Mouse (Mus musculus) intestine, embryonic 14.5 days (tissue): ENCODE data around the gene Adamts17. TPM values are rescaled to one million over a fixed set of nuclear protein-coding genes. Genes with fewer than 3 reads are reported as not detected.

Source experiments
- ATAC-seq: fragments of 200-750 bp; cut with Nextera tagmentation; replicated peaks from 2 replicates; pipeline ENCODE4 v1.8.0; 2017; ENCODE audit warnings: low read depth, moderate number of reproducible peaks, moderate TSS enrichment, moderate library complexity; ENCODE audit not compliant: low FRiP score, low TSS enrichment
- DNase-seq: peaks from one replicate; pipeline ENCODE4 v3.0.0-alpha.2; 2018; ENCODE audit warnings: low spot score
- H3K27ac ChIP-seq: fragments of 300-500 bp; sonication (generic); 2 replicates; pipeline ENCODE4 v1.5.1; 2014; ENCODE audit warnings: low read depth, mild to moderate bottlenecking, control low read depth
- H3K27me3 ChIP-seq: fragments of 300-500 bp; sonication (generic); replicated peaks from 2 replicates; pipeline ENCODE4 v1.6.1; 2014; ENCODE audit warnings: low read length, control low read depth; ENCODE audit not compliant: control insufficient read depth, insufficient read depth
- H3K36me3 ChIP-seq: fragments of 300-500 bp; sonication (generic); 2 replicates; pipeline ENCODE4 v1.6.1; 2014; ENCODE audit warnings: low read length, control low read depth; ENCODE audit not compliant: control insufficient read depth, insufficient read depth
- H3K4me1 ChIP-seq: fragments of 300-500 bp; sonication (generic); replicated peaks from 2 replicates; pipeline ENCODE4 v1.6.1; 2014; ENCODE audit warnings: low read length, control low read depth, mixed read lengths; ENCODE audit not compliant: control insufficient read depth, insufficient read depth
- H3K4me2 ChIP-seq: fragments of 300-500 bp; sonication (generic); 2 replicates; pipeline ENCODE4 v1.6.1; 2014; ENCODE audit warnings: low read length
- H3K4me3 ChIP-seq: fragments of 300-500 bp; sonication (generic); 2 replicates; pipeline ENCODE4 v1.5.1; 2014; ENCODE audit warnings: low read depth, low read length, control low read depth, mixed read lengths
- H3K9ac ChIP-seq: fragments of 300-500 bp; sonication (generic); 2 replicates; pipeline ENCODE4 v1.6.1; 2014; ENCODE audit warnings: mild to moderate bottlenecking, low read length
- H3K9me3 ChIP-seq: fragments of 300-500 bp; sonication (generic); 2 replicates; pipeline ENCODE4 v1.6.1; 2016; ENCODE audit warnings: low read length, control low read depth; ENCODE audit not compliant: control insufficient read depth
- WGBS: fragments of 180-500 bp; shearing (Covaris S2); extraction: QIAGEN DNeasy Blood & Tissue Kit; methylation state at CpG from one replicate; pipeline ENCODE4 v1.1.7; 2014; 5-methylcytosine and 5-hydroxymethylcytosine counted together
- polyA plus RNA-seq: library from polyadenylated mRNA; unstranded; fragments of >200 nt; fragmentation: Nextera tagmentation; extraction: Ambion mirVana; gene quantifications from 2 replicates; pipeline ENCODE4 v1.2.1, GENCODE M21; 2014

Adamts17 gene
- polyA plus RNA-seq, 1 experiment from 2014 or later, result 6.7 TPM

DNA sequence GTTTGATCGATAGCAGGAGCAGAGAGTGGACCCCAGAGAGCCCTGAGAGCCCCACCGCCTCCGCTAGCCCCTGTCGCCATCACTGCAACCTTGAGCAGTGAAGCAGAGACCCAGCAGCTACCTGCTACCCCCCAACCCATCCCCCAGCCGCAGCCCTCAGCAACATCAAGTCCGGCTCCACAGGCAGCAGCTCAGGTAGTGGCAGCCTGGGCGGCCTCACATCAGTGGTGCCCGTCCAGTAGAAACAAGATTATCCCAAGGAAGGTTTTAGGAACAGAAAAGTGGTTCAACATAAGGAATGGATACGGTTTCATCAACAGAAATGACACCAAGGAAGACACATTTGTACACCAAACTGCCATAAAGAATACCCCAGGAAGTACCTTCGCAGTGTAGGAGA is 243.2 kb downstream of the Adamts17 start:
- no peaks in the 10 kb centered on the region for H3K27me3 ChIP-seq
- H3K4me3 ChIP-seq, result no peak overlapping the region
- H3K4me2 ChIP-seq, result no peak overlapping the region
- no peaks in the 10 kb centered on the region for H3K36me3 ChIP-seq
- DNase-seq (no peak), ATAC-seq (no peak)
- H3K9me3 ChIP-seq, result no peaks in the 10 kb centered on the region
- H3K9ac ChIP-seq, result no peak overlapping the region
- H3K4me1 ChIP-seq, result no peaks in the 10 kb centered on the region
- WGBS, result 91% methylated on average over 10 of the region's 10 CpGs
- H3K27ac ChIP-seq, result no peak overlapping the region

DNA sequence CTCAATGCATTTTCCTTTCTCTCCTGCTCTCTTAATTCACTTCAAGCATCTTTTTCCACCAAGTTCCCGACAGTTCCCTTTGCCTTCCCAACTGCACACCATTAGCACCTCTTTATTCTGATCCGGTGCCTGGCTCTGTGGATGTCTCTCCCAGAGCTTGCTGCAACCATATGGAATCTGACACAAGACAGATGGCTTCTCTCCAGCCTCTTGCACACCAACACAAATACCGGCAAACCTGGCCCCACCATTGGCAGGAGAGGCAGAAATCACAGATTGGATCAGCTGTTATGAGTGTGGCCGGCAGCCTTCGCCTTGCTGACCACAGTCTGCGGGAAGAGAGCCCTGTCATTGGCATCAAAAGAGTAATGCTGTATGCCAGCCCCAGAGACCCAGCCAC is 248.2 kb downstream of the Adamts17 start:
- WGBS, result 52% methylated on average over 6 of the region's 6 CpGs
- H3K9me3 ChIP-seq, result no peaks in the 10 kb centered on the region
- H3K4me2 ChIP-seq, result no peak overlapping the region
- H3K36me3 ChIP-seq, result no peaks in the 10 kb centered on the region
- no peaks in the 10 kb centered on the region for H3K4me1 ChIP-seq
- H3K27me3 ChIP-seq, result no peaks in the 10 kb centered on the region
- H3K27ac ChIP-seq, result no peak overlapping the region
- ATAC-seq (no peak), DNase-seq (no peak)
- H3K9ac ChIP-seq, result no peak overlapping the region
- H3K4me3 ChIP-seq, result no peak overlapping the region

DNA sequence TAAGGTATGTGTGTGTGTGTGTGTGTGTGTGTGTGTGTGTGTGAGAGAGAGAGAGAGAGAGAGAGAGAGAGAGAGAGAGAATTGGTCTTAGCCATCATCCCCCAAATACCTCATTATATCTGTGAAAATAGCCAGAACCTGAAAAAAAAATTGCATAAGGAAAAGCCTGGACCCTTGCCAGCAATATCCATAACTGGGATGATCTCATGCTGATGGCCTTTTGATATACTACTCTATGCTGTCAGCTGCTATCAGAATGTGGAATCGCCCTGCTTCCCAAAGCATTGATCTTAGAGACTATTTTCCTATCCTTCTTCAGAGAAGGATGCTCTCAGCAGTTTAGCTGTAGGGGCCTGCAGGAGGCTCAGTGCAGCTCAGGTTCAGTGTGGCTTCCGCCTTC is 257.6 kb downstream of the Adamts17 start:
- ATAC-seq (no peak), DNase-seq (no peak)
- H3K9ac ChIP-seq, result no peak overlapping the region
- H3K27ac ChIP-seq, result no peak overlapping the region
- H3K4me2 ChIP-seq, result no peak overlapping the region
- H3K27me3 ChIP-seq, result no peaks in the 10 kb centered on the region
- 71% methylated on average over 2 of the region's 2 CpGs for WGBS
- no peak overlapping the region for H3K4me3 ChIP-seq
- no peaks in the 10 kb centered on the region for H3K9me3 ChIP-seq
- H3K36me3 ChIP-seq, result no peaks in the 10 kb centered on the region
- 0 out of 2 replicates have a peak, but pooled peaks cover 3% of the 10 kb centered on the region for H3K4me1 ChIP-seq

DNA sequence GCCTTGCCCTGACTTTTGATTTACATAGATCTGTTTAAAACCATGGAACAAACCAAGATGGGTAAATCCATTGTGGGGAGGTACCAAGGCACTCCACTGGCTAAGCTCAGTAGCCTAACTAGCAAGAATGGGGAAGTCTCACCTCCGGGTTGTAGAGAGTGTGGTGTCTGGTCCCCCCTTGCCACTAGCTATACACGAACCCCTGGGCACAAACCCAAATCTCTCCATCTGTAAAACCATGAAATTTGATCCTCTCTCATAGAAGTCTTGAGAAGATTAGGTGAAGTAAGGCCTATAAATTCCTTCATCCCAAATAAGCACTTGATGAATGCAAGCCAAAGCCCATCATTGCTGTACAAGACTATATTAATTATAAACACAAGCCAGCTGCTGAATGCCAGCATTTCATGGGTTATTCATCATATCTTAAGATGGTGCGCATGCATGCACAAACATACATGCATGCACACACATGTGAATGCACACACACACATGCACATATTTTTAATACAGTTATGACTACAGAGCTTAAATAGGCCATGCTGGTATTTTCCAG is 262.0 kb downstream of the Adamts17 start:
- H3K9ac ChIP-seq, result no peak overlapping the region
- WGBS, result 64% methylated on average over 3 of the region's 3 CpGs
- ATAC-seq, result no peak
- no peak for DNase-seq
- H3K36me3 ChIP-seq, result no peaks in the 10 kb centered on the region
- 0 out of 2 replicates have a peak, but pooled peaks cover 2% of the 10 kb centered on the region for H3K4me1 ChIP-seq
- no peaks in the 10 kb centered on the region for H3K27me3 ChIP-seq
- H3K9me3 ChIP-seq, result no peaks in the 10 kb centered on the region
- no peak overlapping the region for H3K4me3 ChIP-seq
- H3K4me2 ChIP-seq, result no peak overlapping the region
- no peak overlapping the region for H3K27ac ChIP-seq

DNA sequence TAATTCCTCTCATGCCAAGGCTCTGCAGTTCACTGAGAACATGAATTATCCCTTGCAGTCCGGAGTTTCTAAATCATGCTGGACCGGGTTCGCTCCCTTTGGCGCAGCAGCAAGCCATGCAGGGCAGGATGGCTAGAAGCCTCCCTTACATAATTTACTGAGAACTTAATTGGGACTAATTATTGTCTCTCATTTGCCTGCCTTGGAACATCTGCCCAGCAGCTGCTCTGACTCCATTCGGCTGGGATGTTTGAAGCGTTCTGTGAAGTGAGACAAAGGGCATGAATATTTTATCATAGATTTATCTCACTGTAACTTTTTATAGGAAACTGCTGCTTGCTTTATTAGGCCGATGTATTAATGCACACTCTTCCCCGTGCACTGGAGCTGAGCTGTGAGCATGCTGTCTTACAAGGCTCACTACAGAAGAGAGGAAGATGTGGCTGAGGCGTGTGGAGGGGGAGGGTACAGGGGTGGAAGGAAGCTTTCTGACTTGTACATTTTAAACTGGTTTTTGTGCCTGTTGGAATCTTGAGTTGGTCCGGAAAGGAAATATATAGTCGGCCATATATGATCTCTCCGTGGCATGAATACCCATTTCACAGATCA is 271.1 kb downstream of the Adamts17 start:
- ATAC-seq, result no peak

DNA sequence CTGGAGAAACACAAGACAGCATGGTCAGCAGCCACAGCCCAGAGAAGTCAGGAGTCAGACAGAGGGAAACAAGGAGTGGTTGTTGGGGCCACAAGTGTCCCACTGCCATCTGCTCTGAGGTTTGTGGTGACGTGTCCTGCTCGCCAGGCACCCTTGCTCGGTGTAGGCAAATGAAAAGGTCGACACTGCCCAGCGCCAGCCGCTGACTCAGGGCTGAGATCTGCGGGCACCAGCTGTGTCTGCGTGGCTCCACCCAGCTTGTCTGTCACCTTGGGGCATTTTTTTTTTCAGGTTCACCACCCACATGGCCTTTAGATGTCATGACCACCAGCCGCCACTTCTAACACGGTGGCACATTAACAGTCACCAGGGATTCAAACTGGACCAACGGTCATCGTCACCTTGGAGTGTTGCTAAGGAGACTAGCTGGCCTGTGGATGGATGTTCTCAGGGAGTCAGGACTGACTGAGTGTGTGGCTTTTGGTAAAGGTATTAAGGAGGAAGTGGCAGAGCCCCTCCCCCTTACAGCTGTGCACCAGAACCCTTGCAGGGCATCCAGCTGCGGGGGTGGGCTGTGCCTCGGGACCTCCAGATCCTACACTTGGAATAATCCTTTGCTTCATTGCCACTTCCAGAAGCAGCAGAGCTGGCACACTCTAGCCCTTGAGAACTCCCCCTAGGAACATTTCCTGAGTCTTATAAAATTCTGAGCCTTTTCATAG is 273.1 kb downstream of the Adamts17 start:
- no peak for DNase-seq
- 66% methylated on average over 14 of the region's 14 CpGs for WGBS
- ATAC-seq, result no peak

More for the DNA sequence above, 271.1 kb downstream of the Adamts17 start:
- Histone ChIP-seq H3K4me1 (no peaks in the 10 kb centered on the region), H3K9ac (no peak overlapping the region), H3K27me3 (no peaks in the 10 kb centered on the region), H3K27ac (no peak overlapping the region), H3K4me2 (no peak overlapping the region), H3K9me3 (no peaks in the 10 kb centered on the region), H3K4me3 (no peak overlapping the region), H3K36me3 (no peaks in the 10 kb centered on the region)
- no peak for DNase-seq
- WGBS, result 79% methylated on average over 12 of the region's 12 CpGs

DNA sequence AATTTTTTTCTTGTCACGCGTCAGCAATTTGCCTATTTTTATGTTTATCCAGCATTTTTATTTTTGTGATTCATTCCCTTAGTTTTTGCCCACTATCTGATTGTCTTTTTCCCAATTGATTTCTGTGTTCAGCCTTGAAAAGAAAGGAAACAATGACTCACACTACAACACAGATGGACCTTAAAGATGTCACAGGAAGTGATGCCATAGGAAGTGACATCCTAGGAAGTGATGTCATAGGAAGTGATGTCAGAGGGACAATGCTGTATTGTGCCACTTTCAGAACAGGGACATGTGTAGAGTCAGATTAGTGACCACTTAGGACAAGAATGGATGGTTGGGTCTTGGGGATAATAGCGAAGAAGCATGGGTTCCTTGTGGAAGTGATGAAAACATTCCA is 274.5 kb downstream of the Adamts17 start:
- ATAC-seq (no peak), DNase-seq (no peak)
- H3K27me3 ChIP-seq, result no peaks in the 10 kb centered on the region
- no peaks in the 10 kb centered on the region for H3K36me3 ChIP-seq
- H3K9me3 ChIP-seq, result no peaks in the 10 kb centered on the region
- no peaks in the 10 kb centered on the region for H3K4me1 ChIP-seq
- no peak overlapping the region for H3K9ac ChIP-seq
- no peak overlapping the region for H3K27ac ChIP-seq
- H3K4me3 ChIP-seq, result no peak overlapping the region
- no peak overlapping the region for H3K4me2 ChIP-seq
- 95% methylated on average over 3 of the region's 3 CpGs for WGBS

More for the DNA sequence above, 273.1 kb downstream of the Adamts17 start:
- Histone ChIP-seq H3K4me3 (no peak overlapping the region), H3K4me2 (no peak overlapping the region), H3K36me3 (no peaks in the 10 kb centered on the region), H3K4me1 (no peaks in the 10 kb centered on the region), H3K9ac (no peak overlapping the region), H3K27ac (no peak overlapping the region), H3K9me3 (no peaks in the 10 kb centered on the region), H3K27me3 (no peaks in the 10 kb centered on the region)

DNA sequence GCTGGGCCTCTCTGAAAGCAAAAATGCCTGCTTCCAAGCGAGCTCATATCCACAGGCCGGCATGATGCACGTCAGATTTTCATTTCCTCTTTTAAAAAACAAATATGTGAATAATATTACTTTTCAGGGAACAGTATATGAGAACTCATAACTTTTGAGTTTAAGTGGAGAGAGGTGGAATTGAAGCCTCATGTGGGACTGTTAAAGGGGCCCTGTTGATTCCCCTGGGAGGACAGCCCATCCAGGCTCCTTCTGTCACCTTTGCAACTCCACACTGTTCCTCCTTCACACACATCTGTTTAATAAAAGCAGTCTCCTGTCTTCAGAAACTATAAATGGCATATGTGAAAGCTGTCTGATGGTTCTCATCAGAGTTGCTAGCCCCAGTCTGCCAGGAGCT is 275.5 kb downstream of the Adamts17 start:
- Histone ChIP-seq H3K36me3 (no peaks in the 10 kb centered on the region), H3K9ac (no peak overlapping the region), H3K27ac (no peak overlapping the region), H3K4me3 (no peak overlapping the region), H3K4me2 (no peak overlapping the region), H3K27me3 (no peaks in the 10 kb centered on the region), H3K4me1 (no peaks in the 10 kb centered on the region), H3K9me3 (no peaks in the 10 kb centered on the region)
- ATAC-seq, result no peak
- no peak for DNase-seq
- 87% methylated on average over 3 of the region's 3 CpGs for WGBS
